Mouse (Mus musculus): ENCODE data around the gene Dock8.
A peak's percentile ranks its signal among the peaks of the same experiment; 100 is the strongest.

The Dock8 gene

GRCm38 (mm10) chr19:25203077-25203476 is 203.7 kb downstream of the Dock8 start:
- DNase-seq = no peak

- no peak for DNase-seq
Measured at GRCm38 (mm10) chr19:25206969-25207368, 207.6 kb downstream of the Dock8 start.

GRCm38 (mm10) chr19:25207731-25208361 is 208.5 kb downstream of the Dock8 start:
- DNase-seq = no peak

- DNase-seq = no peak
Measured at GRCm38 (mm10) chr19:25208596-25209110, 209.3 kb downstream of the Dock8 start.

GRCm38 (mm10) chr19:25220611-25221010 is 221.3 kb downstream of the Dock8 start:
- no peak for DNase-seq

- no peak for DNase-seq
Measured at GRCm38 (mm10) chr19:25221964-25222640, 222.8 kb downstream of the Dock8 start.

GRCm38 (mm10) chr19:25230058-25230974 is 231.0 kb downstream of the Dock8 start:
- no peak for DNase-seq

GRCm38 (mm10) chr19:25230975-25231334 is 231.6 kb downstream of the Dock8 start:
- no peak for DNase-seq

- DNase-seq = no peak
Measured at GRCm38 (mm10) chr19:25232032-25232431, 232.7 kb downstream of the Dock8 start.

GRCm38 (mm10) chr19:25236596-25237491 is 237.5 kb downstream of the Dock8 start, which contains the start of gene Kank1:
TSS of gene Kank1 (plus strand) at chr19:25236975.
- DNase-seq = peak; percentile 58

GRCm38 (mm10) chr19:25237492-25238040 is 238.2 kb downstream of the Dock8 start:
- peak; percentile 65 for DNase-seq

GRCm38 (mm10) chr19:25238121-25238520 is 238.8 kb downstream of the Dock8 start:
- DNase-seq = no peak

GRCm38 (mm10) chr19:25243566-25243965 is 244.2 kb downstream of the Dock8 start:
- DNase-seq = no peak

GRCm38 (mm10) chr19:25246062-25246461 is 246.7 kb downstream of the Dock8 start:
- DNase-seq = no peak

- DNase-seq = no peak
Measured at GRCm38 (mm10) chr19:25247858-25248552, 248.7 kb downstream of the Dock8 start.

GRCm38 (mm10) chr19:25249230-25249629 is 249.9 kb downstream of the Dock8 start:
- DNase-seq = no peak

- DNase-seq = peak; percentile 57
Measured at GRCm38 (mm10) chr19:25251610-25252140, 252.3 kb downstream of the Dock8 start.
